Mouse (Mus musculus) cerebellum, adult 2 months (tissue): ENCODE data around the gene Rerg. TPM values are rescaled to one million over a fixed set of nuclear protein-coding genes. Genes with fewer than 3 reads are reported as not detected.

Experiments used
- DNase-seq, 2 experiments: peaks; one replicate each; pipeline ENCODE4 v3.0.0; 2021
- H3K27ac ChIP-seq: fragments of 200-500 bp; 2 replicates; pipeline ENCODE4 v1.5.1; 2012; ENCODE audit warnings: low read length, control low read depth, inconsistent platforms; ENCODE audit not compliant: insufficient read depth
- H3K27me3 ChIP-seq: fragments of 200-500 bp; 2 replicates; pipeline ENCODE4 v1.6.1; 2012; ENCODE audit warnings: inconsistent platforms, mild to moderate bottlenecking, low read length, moderate library complexity; ENCODE audit not compliant: control insufficient read depth, insufficient read depth
- H3K4me1 ChIP-seq: fragments of 200-500 bp; 2 replicates; pipeline ENCODE4 v1.6.1; 2011; ENCODE audit warnings: low read length; ENCODE audit not compliant: control insufficient read depth, insufficient read depth
- H3K4me3 ChIP-seq: fragments of 200-500 bp; replicated peaks from 2 replicates; pipeline ENCODE3; 2011; ENCODE audit warnings: mild to moderate bottlenecking, low read depth, low read length, control low read depth; ENCODE audit not compliant: insufficient read depth
- CTCF ChIP-seq: fragments of 200-500 bp; IDR thresholded peaks from 2 replicates; pipeline ENCODE4 v1.5.1; 2011; ENCODE audit warnings: low read depth, mild to moderate bottlenecking, control low read depth, low read length, moderate library complexity, borderline replicate concordance; ENCODE audit not compliant: insufficient read depth
- POLR2A ChIP-seq: fragments of 200-500 bp; IDR thresholded peaks from 2 replicates; pipeline ENCODE4 v1.6.1; 2011; ENCODE audit warnings: low read length, control low read depth, borderline replicate concordance; ENCODE audit not compliant: insufficient read depth
- WGBS: fragments of 180-500 bp; shearing (Covaris S2); methylation state at CpG from one replicate; pipeline ENCODE4 v1.1.7; 2018; 5-methylcytosine and 5-hydroxymethylcytosine counted together
- polyA plus RNA-seq: library from polyadenylated mRNA; depleted of rRNA; stranded (reverse); fragments of >200 nt; gene quantifications from 2 replicates; pipeline ENCODE4 v1.2.3, GENCODE M21; 2012

The Rerg gene
- polyA plus RNA-seq, 1 experiment: 9.2 TPM

GRCm38 (mm10) chr6:137201578-137201977 is 31.3 kb upstream of the Rerg start:
- 38% methylated on average over 7 of the region's 7 CpGs for WGBS
- Histone ChIP-seq H3K27me3 (no peaks in the 10 kb centered on the region), H3K27ac (no peak overlapping the region), H3K4me1 (no peaks in the 10 kb centered on the region), H3K4me3 (no peak overlapping the region)
- no peak for DNase-seq
- TF ChIP-seq CTCF (no peak), POLR2A (no peak)

GRCm38 (mm10) chr6:137201166-137201565 is 30.9 kb upstream of the Rerg start:
- Histone ChIP-seq H3K27me3 (no peaks in the 10 kb centered on the region), H3K27ac (no peak overlapping the region), H3K4me1 (no peaks in the 10 kb centered on the region), H3K4me3 (no peak overlapping the region)
- TF ChIP-seq POLR2A (no peak), CTCF (no peak)
- DNase-seq: no peak
- 87% methylated on average over 3 of the region's 3 CpGs for WGBS

- no peaks in the 10 kb centered on the region for H3K27me3 ChIP-seq
- no peak overlapping the region for H3K27ac ChIP-seq
- TF ChIP-seq CTCF: peak; percentile 58; the same call in 1 of the 2 replicates
- no peak for TF ChIP-seq POLR2A
- H3K4me1 ChIP-seq: no peaks in the 10 kb centered on the region; the same call in 1 of the 2 replicates
- DNase-seq: peak in 1 of 2 experiments; percentile 16
- WGBS: 22% methylated on average over 6 of the region's 6 CpGs
- H3K4me3 ChIP-seq: no peak overlapping the region
Measured at GRCm38 (mm10) chr6:137192063-137192462, 21.8 kb upstream of the Rerg start.

GRCm38 (mm10) chr6:137191026-137191425 is 20.7 kb upstream of the Rerg start:
- WGBS: 83% methylated on average over 11 of the region's 11 CpGs

GRCm38 (mm10) chr6:137190577-137190976 is 20.3 kb upstream of the Rerg start:
- WGBS: 90% methylated on average over 6 of the region's 6 CpGs
- Histone ChIP-seq H3K27me3 (no peaks in the 10 kb centered on the region), H3K4me1 (no peaks in the 10 kb centered on the region; the same call in 1 of the 2 replicates), H3K4me3 (no peak overlapping the region), H3K27ac (no peak overlapping the region)
- DNase-seq: no peak
- no peak for TF ChIP-seq POLR2A

More at GRCm38 (mm10) chr6:137191026-137191425, 20.7 kb upstream of the Rerg start:
- no peak for DNase-seq
- Histone ChIP-seq H3K4me3 (no peak overlapping the region), H3K27ac (no peak overlapping the region), H3K4me1 (no peaks in the 10 kb centered on the region; the same call in 1 of the 2 replicates), H3K27me3 (no peaks in the 10 kb centered on the region)
- TF ChIP-seq CTCF (no peak), POLR2A (no peak)

- no peaks in the 10 kb centered on the region for H3K27me3 ChIP-seq
- no peak for DNase-seq
- no peak overlapping the region for H3K4me3 ChIP-seq
- TF ChIP-seq CTCF (no peak), POLR2A (no peak)
- no peak overlapping the region for H3K27ac ChIP-seq
- no peaks in the 10 kb centered on the region; the same call in 1 of the 2 replicates for H3K4me1 ChIP-seq
- WGBS: 52% methylated on average over 11 of the region's 11 CpGs
Measured at GRCm38 (mm10) chr6:137188375-137188926, 18.2 kb upstream of the Rerg start.

GRCm38 (mm10) chr6:137187426-137187825 is 17.1 kb upstream of the Rerg start:
- Histone ChIP-seq H3K27ac (no peak overlapping the region), H3K4me3 (no peak overlapping the region), H3K4me1 (no peaks in the 10 kb centered on the region), H3K27me3 (no peaks in the 10 kb centered on the region)
- 75% methylated on average over 3 of the region's 3 CpGs for WGBS
- TF ChIP-seq CTCF (no peak), POLR2A (no peak)
- DNase-seq: no peak

GRCm38 (mm10) chr6:137180636-137181035 is 10.3 kb upstream of the Rerg start:
- no peaks in the 10 kb centered on the region for H3K27me3 ChIP-seq
- WGBS: 92% methylated on average over 6 of the region's 6 CpGs

GRCm38 (mm10) chr6:137180115-137180514 is 9.8 kb upstream of the Rerg start:
- H3K27me3 ChIP-seq: no peaks in the 10 kb centered on the region
- whole genome bisulfite sequencing: 84% methylated on average over 8 of the region's 8 CpGs

More at GRCm38 (mm10) chr6:137180636-137181035, 10.3 kb upstream of the Rerg start:
- no peak for TF ChIP-seq CTCF
- TF ChIP-seq POLR2A: no peak
- no peaks in the 10 kb centered on the region for H3K4me1 ChIP-seq
- no peak overlapping the region for H3K4me3 ChIP-seq
- H3K27ac ChIP-seq: no peak overlapping the region
- no peak for DNase-seq

More at GRCm38 (mm10) chr6:137180115-137180514, 9.8 kb upstream of the Rerg start:
- H3K4me1 ChIP-seq: no peaks in the 10 kb centered on the region
- no peak for DNase-seq
- H3K4me3 ChIP-seq: no peak overlapping the region
- no peak for TF ChIP-seq CTCF
- TF ChIP-seq POLR2A: no peak
- H3K27ac ChIP-seq: no peak overlapping the region
